Mouse (Mus musculus) retina, postnatal 7 days (tissue): ENCODE data around the gene Mettl25.

Source experiments
- DNase-seq: peaks from one replicate; pipeline ENCODE4 v3.0.0-alpha.2; 2012; ENCODE audit warnings: low read depth, low spot score

The Mettl25 gene

DNA sequence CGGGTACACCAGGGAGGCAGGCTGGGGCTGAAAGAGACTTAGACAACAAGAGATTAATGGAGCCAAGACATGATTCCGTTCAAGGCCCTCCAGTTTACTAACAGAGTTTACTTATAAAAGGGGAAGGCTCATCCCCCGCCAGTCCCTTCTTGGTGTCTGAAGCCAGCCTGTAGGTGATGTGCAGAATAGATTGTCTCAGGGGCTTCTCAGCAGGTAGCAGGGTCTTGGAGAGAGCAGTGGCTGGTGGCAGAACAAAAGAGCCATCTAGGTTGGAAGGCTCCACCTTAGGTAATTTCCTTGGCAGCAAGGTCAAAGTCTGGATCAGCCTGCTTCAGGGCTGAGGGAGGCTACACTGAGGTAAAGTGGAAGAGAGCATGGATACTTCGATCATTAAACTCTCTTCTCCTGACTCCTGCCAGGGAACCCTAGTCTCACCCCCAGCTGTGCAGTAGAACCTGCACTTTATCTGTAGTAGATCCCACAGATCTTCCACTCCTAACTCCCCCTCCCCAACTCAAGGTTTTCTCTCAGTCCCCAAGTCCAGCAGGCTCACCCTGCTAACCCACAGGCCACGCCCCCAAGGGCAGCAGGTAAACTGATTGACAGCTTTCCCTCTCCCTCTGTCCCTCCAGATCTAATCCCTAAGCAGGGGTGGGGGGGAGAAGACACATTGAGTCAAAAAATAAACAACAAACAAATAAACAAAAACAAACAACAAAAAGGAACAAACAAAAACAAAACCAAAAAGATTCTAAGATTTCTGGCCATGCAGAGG, 87.2 kb downstream of the Mettl25 start:
- DNase-seq: no peak

DNA sequence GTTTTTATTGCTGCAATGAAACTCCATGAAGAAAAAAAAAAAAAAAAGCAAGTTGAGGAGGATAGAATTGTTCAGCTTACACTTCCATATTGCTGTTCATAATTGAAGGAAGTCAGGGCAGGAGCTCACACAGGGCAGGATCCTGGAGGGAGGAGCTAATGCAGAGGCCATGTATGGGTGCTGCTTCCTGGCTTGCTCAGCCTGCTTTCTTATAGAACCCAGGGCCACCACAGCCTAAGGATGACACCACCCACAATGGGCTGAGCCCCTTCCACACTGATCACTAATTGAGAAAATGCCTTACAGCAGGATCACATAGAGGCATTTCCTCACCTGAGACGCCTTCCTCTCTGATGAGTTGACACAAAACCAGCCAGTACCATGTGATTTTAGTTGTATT, 95.2 kb downstream of the Mettl25 start:
- DNase-seq: no peak

DNA sequence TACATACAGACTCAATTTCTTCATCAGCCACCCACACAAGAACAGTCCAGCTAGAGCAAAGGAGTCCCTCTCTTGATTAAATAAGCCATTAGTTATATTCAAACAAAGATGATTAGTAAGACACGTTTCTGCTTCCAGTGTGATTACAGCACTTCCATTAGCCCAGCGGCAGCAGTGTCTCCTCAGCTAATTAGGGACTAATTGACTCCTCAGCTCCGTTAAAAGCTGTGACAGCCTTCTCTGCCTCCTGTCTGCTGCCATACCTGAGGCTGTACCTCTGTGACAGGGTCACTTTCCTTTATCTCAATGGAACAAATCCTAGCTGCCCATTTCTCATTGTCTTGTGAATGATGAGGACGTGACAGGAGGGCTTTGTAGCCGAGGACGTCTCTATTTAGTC, 99.4 kb downstream of the Mettl25 start:
- no peak for DNase-seq

DNA sequence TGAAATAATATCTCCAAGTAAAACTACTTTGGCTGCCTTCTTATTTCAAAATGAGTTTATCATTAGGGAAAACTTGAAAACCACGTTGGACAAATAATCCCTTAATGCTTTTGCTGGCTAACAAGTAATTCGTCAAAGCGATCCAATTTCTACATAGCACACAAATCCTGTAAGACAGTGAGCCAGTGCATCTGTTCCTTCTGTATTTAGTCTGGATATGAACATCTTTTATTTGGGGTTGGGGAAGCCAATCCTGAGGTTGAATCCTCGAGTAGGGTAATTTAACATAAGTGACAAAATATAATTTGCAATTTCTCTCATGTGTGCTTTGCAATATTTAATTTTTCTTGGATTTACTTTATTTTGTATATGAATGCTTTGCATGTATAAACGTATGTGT, 102.2 kb downstream of the Mettl25 start:
- DNase-seq: no peak

DNA sequence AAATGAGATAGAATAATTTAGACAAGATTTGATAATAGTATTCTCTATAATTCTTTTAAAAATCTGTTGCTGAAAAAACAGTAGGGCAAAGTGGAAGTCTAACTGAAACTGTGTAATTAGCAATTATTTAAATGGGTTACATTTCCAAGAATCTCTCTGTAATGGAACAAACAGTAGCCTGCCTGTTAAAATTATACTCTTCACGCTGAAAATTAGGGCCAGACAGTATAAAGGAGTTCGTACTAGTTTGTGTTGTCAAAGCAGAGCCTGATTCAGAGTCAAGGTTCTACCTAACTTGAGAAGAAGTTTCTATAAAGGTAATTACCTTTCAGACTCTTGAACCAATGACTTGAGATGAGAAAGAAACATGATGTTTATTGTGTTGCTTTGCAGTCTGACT, 113.4 kb downstream of the Mettl25 start:
- DNase-seq: no peak

DNA sequence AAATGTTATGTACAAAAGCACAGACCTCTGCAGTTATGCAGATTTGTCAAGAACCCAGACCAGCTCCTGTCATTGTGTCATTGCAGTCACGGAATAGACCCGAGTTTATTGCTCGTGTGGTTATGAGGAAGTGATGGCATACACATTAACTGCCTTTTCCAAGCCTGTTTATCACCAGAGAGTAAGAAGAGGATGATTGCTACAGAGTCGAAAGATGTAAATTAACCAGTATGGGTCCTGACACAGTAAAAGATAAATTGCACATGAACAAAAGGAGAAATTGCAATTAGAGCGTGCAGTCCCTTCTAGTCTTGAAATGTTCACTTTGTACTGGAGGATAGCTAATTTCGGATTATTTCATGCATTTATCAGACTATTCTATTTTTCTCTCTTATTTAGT, 113.8 kb downstream of the Mettl25 start:
- no peak for DNase-seq

DNA sequence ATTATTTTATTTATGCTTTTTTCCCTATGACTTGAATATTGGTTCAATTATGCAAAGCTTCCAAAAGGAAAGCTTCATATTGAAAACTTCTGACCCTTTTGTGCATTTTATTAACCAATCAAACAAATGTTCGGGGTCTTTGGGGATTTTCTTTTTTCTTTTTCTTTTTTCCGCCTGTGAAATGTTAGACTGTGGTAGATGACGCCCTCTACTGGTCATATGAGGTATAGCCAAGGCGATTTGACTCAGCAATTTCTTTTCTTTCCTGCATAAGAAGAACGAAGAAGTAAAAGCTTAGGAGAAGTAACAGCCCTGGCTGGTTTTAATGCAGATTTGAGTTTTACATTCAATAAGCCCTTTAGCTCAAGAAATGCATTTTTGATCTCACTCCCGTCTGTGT, 126.3 kb downstream of the Mettl25 start:
- DNase-seq: peak; percentile 28

DNA sequence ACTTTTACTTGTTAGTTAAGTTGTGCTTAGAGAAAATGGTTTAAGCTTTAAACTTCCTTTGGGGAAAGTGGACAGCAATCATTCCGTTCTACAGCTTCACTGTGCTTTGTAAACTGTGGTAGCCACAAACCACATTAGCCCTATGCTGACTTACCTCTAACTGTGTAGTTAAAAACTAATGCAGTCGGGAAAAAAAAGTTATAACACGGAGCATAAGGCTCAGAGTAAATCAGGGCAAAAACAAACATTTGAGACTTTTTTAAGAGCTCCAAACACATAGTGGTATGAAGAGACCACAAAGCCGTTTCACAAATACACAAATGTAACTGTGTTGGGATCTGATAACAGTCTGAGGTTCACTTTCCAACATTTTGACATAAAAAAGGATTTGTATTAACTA, 126.8 kb downstream of the Mettl25 start:
- no peak for DNase-seq

DNA sequence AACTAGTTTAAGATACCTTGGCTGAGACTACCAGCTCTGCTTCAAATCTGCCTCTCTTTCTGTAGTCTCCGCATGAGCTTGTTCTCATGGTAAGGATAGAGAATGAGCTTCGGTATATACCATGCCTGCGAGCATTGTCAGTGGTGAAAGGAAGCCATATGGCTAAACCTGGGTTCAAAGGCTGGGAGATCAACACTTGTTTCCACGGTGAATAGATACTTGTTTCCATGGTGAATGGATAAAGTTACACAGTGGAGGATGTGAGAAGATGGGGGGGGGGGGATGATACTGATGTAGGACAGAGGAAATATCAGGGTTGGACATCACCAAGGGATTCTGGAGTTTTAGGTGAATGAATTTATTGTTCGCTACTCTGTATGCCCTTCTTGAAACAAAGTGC, 128.0 kb downstream of the Mettl25 start:
- DNase-seq: no peak
